In the genomic region with DNA sequence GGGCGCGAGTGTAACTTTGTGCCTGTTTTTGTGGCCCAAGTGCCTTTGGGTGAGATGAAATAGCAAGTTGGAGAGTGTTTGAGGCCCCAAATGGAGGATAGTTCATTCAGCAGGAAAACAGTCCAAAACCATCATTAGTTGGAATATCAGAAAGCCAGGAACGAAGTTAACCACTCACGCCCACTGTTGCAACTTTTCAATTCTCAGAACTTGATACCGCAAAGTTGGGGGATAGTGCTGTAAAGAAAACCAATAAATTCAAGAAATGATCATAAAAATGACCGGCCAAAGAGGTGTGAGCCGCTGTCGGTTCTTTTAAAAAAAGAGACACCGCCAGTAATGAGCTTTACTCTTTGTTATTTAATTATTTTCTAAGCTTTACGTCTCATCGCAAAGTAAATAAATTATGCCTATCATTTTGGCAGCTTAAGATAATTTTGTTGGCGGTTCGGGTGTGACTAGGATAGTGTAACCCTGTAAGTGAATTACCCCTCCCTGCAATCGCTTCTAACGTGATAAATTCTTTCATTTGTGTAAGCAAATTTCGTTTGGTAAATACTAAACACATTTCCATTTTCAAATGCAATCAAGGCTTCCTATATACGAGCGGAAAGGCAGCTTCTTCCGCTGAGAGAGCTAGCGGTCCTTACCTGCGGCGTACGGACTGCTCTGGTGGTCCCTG, we compare ENCODE assay signal across 22 mouse cellular contexts. TPM values are rescaled to one million over a fixed set of nuclear protein-coding genes. Genes with fewer than 3 reads are reported as not detected.
DNase-seq lines count a peak whose midpoint lies in the region; ATAC-seq and TF ChIP-seq lines count a peak whose summit lies in the region.
"Had no signal": no experiment of that assay in that cellular context is flagged by ENCODE, and none has a peak within 500 bp of the region (broad histone marks: within the 10 kb centered on the region; RNA-seq: fewer than 3 reads in every experiment).

No protein-coding gene starts in this region.

- H3K9me3 ChIP-seq in lung, embryonic 14.5 days (ENCODE audit: low read depth, low read length), result no peaks in the 10 kb centered on the region
- H3K9me3 ChIP-seq in embryonic facial prominence, embryonic 14.5 days (ENCODE audit: control insufficient read depth, low read length), result no peaks in the 10 kb centered on the region
- H3K9me3 ChIP-seq in hindbrain, embryonic 15.5 days, result no peaks in the 10 kb centered on the region
- no peaks in the 10 kb centered on the region for H3K9me3 ChIP-seq in stomach, embryonic 15.5 days
- H3K9me3 ChIP-seq: forebrain, embryonic 12.5 days; heart, embryonic 12.5 days; limb, embryonic 15.5 days; midbrain, embryonic 12.5 days; neural tube, embryonic 15.5 days had no signal

- DNase-seq in lung, embryonic 14.5 days, result peak; percentile 38
- no peak for DNase-seq in lung, postnatal 4 days
- DNase-seq in embryonic facial prominence, embryonic 14.5 days (ENCODE audit: low spot score), result peak; percentile 5
- no peak for DNase-seq in layer of hippocampus, postnatal 36 days
- no peak for DNase-seq in lung, postnatal 25 days (ENCODE audit: low spot score)
- DNase-seq: lung, postnatal 36 days; right cerebral cortex, adult 18-20 months; spleen, adult 18-20 months; thymus, postnatal 36 days had no signal

- H3K36me3 ChIP-seq in lung, embryonic 14.5 days (ENCODE audit: insufficient read depth), result no peaks in the 10 kb centered on the region
- H3K36me3 ChIP-seq in embryonic facial prominence, embryonic 14.5 days (ENCODE audit: control insufficient read depth, insufficient read depth, low read length), result no peaks in the 10 kb centered on the region
- H3K36me3 ChIP-seq in hindbrain, embryonic 15.5 days, result no peaks in the 10 kb centered on the region
- H3K36me3 ChIP-seq in stomach, embryonic 15.5 days, result no peaks in the 10 kb centered on the region
- H3K36me3 ChIP-seq: forebrain, embryonic 12.5 days; heart, embryonic 12.5 days; limb, embryonic 15.5 days; midbrain, embryonic 12.5 days; neural tube, embryonic 15.5 days had no signal

- H3K4me1 ChIP-seq in lung, embryonic 14.5 days (ENCODE audit: insufficient read depth), result no peaks in the 10 kb centered on the region
- H3K4me1 ChIP-seq in embryonic facial prominence, embryonic 14.5 days (ENCODE audit: control insufficient read depth, insufficient read depth, low read length), result peaks cover 5% of the 10 kb centered on the region; the same call in 1 of the 2 replicates
- peaks cover 5% of the 10 kb centered on the region; the same call in 1 of the 2 replicates for H3K4me1 ChIP-seq in hindbrain, embryonic 15.5 days (replicated peaks)
- peaks cover 10% of the 10 kb centered on the region for H3K4me1 ChIP-seq in stomach, embryonic 15.5 days

- H3K4me2 ChIP-seq in lung, embryonic 14.5 days, result no peak overlapping the region
- H3K4me2 ChIP-seq in embryonic facial prominence, embryonic 14.5 days (ENCODE audit: low read depth, low read length), result no peak overlapping the region
- H3K4me2 ChIP-seq in hindbrain, embryonic 15.5 days, result no peak overlapping the region
- H3K4me2 ChIP-seq in stomach, embryonic 15.5 days, result no peak overlapping the region
- H3K4me2 ChIP-seq: forebrain, embryonic 12.5 days; heart, embryonic 12.5 days; limb, embryonic 15.5 days; midbrain, embryonic 12.5 days; neural tube, embryonic 15.5 days had no signal

- 2% methylated on average over 23 of the region's 23 CpGs for WGBS in lung, embryonic 14.5 days
- 3% methylated on average over 23 of the region's 23 CpGs for WGBS in embryonic facial prominence, embryonic 14.5 days
- WGBS in hindbrain, embryonic 15.5 days, result 1% methylated on average over 23 of the region's 23 CpGs
- WGBS in stomach, embryonic 15.5 days, result 3% methylated on average over 23 of the region's 23 CpGs

- ATAC-seq in lung, embryonic 14.5 days (ENCODE audit: insufficient read depth), result no peak
- no peak for ATAC-seq in embryonic facial prominence, embryonic 14.5 days (ENCODE audit: low read depth)
- no peak for ATAC-seq in hindbrain, embryonic 15.5 days (ENCODE audit: low FRiP score, low read depth)
- no peak for ATAC-seq in stomach, embryonic 15.5 days (ENCODE audit: insufficient read depth, low FRiP score, low read depth)

- H3K27ac ChIP-seq in lung, embryonic 14.5 days (ENCODE audit: low read depth), result no peak overlapping the region
- no peak overlapping the region for H3K27ac ChIP-seq in embryonic facial prominence, embryonic 14.5 days (replicated peaks; ENCODE audit: low read depth, low read length)
- peak overlapping the region; percentile 70 for H3K27ac ChIP-seq in hindbrain, embryonic 15.5 days (replicated peaks)
- H3K27ac ChIP-seq in stomach, embryonic 15.5 days, result peak overlapping the region; percentile 65; the same call in 1 of the 2 replicates
- H3K27ac ChIP-seq: forebrain, embryonic 12.5 days; limb, embryonic 15.5 days; midbrain, embryonic 12.5 days; neural tube, embryonic 15.5 days had no signal

- no peak overlapping the region for H3K9ac ChIP-seq in lung, embryonic 14.5 days
- no peak overlapping the region for H3K9ac ChIP-seq in embryonic facial prominence, embryonic 14.5 days (ENCODE audit: low read depth, low read length)
- H3K9ac ChIP-seq in hindbrain, embryonic 15.5 days, result no peak overlapping the region
- H3K9ac ChIP-seq in stomach, embryonic 15.5 days, result no peak overlapping the region
- H3K9ac ChIP-seq: forebrain, embryonic 12.5 days; heart, embryonic 12.5 days; limb, embryonic 15.5 days; midbrain, embryonic 12.5 days; neural tube, embryonic 15.5 days had no signal

- no peak overlapping the region for H3K4me3 ChIP-seq in lung, embryonic 14.5 days (ENCODE audit: low read depth, low read length)
- H3K4me3 ChIP-seq in embryonic facial prominence, embryonic 14.5 days (ENCODE audit: low read depth, low read length), result no peak overlapping the region
- H3K4me3 ChIP-seq in hindbrain, embryonic 15.5 days, result peak overlapping the region; percentile 22
- peak overlapping the region; percentile 19 for H3K4me3 ChIP-seq in stomach, embryonic 15.5 days (replicated peaks)
- H3K4me3 ChIP-seq: forebrain, embryonic 12.5 days; heart, embryonic 12.5 days; limb, embryonic 15.5 days; midbrain, embryonic 12.5 days; myocyte; neural tube, embryonic 15.5 days had no signal

- no peak for TF ChIP-seq CTCF in lung, embryonic 14.5 days (IDR thresholded peaks at IDR 0.05; ENCODE audit: low read depth)

- peaks cover 97% of the 10 kb centered on the region for H3K27me3 ChIP-seq in lung, embryonic 14.5 days (ENCODE audit: insufficient read depth, low read length)
- peaks cover 97% of the 10 kb centered on the region for H3K27me3 ChIP-seq in embryonic facial prominence, embryonic 14.5 days (replicated peaks; ENCODE audit: control insufficient read depth, insufficient read depth, low read length)
- peaks cover 84% of the 10 kb centered on the region for H3K27me3 ChIP-seq in hindbrain, embryonic 15.5 days
- H3K27me3 ChIP-seq in stomach, embryonic 15.5 days (replicated peaks), result peaks cover 83% of the 10 kb centered on the region

RNA-seq across cellular contexts. Expression of a gene that starts 0.9 kb away (rescaled TPM):
- polyA plus RNA-seq in lung, embryonic 14.5 days (2014; fragmentation: Nextera tagmentation; extraction: Ambion mirVana), result 0.46 and 0.77 TPM in 2 replicates
- 1.8 and 2.4 TPM in 2 replicates for polyA plus RNA-seq in embryonic facial prominence, embryonic 14.5 days (2014; fragmentation: Nextera tagmentation; extraction: Ambion mirVana)
- polyA plus RNA-seq in hindbrain, embryonic 15.5 days (2015; fragmentation: Nextera tagmentation; extraction: Ambion mirVana), result 20.8 and 22.4 TPM in 2 replicates
- polyA plus RNA-seq in stomach, embryonic 15.5 days (2015; fragmentation: Nextera tagmentation; extraction: Ambion mirVana), result 20.3 and 20.7 TPM in 2 replicates
- total RNA-seq in layer of hippocampus, postnatal 36 days (2021), result not detected
- total RNA-seq: heart, postnatal 25 days; layer of hippocampus, postnatal 25 days; left cerebral cortex, postnatal 25 days had no signal
- polyA plus RNA-seq: forebrain, embryonic 12.5 days; gonadal fat pad, adult 2 months; heart, embryonic 12.5 days; myocyte; testis, adult 2 months had no signal

Comparison
In these comparisons a context has a peak if more than half of its experiments do, and no peak if none do; other contexts are left out.
1. DNase-seq: peak in lung, embryonic 14.5 days (single experiment) and embryonic facial prominence, embryonic 14.5 days (single experiment); none in lung, postnatal 4 days (0 of 2), layer of hippocampus, postnatal 36 days (0 of 2) and lung, postnatal 25 days (single experiment).
2. H3K27ac ChIP-seq: peak in hindbrain, embryonic 15.5 days (single experiment) and stomach, embryonic 15.5 days (single experiment); none in lung, embryonic 14.5 days (single experiment) and embryonic facial prominence, embryonic 14.5 days (single experiment).
3. H3K4me3 ChIP-seq: peak in hindbrain, embryonic 15.5 days (single experiment) and stomach, embryonic 15.5 days (single experiment); none in lung, embryonic 14.5 days (single experiment) and embryonic facial prominence, embryonic 14.5 days (single experiment).